Mouse (Mus musculus): Measurements from ENCODE around the gene Cdk18.

Cdk18 gene

DNA sequence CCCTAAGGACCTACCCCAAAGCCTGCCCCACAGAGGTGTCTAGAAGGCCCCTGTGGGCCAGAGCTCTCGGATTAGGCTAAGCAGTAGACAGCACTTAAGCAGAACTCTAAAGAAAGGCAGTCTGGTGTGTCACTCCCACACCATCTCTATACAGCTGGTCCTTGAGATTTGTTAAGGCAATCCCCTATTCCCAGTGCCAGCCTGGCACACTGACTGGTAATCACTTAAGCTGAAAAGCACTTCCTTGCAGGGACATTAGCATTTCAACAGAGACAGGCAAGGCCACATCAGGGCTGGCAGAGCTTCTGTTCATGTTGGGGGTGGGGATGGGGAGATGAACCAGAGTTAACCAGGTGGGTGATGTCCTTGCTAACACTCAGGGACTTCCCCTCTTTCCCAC is 74.5 kb downstream of the Cdk18 start:
- peak; percentile 57 to 66 for DNase-seq (ENCODE audit: low spot score in 2 of 2)

DNA sequence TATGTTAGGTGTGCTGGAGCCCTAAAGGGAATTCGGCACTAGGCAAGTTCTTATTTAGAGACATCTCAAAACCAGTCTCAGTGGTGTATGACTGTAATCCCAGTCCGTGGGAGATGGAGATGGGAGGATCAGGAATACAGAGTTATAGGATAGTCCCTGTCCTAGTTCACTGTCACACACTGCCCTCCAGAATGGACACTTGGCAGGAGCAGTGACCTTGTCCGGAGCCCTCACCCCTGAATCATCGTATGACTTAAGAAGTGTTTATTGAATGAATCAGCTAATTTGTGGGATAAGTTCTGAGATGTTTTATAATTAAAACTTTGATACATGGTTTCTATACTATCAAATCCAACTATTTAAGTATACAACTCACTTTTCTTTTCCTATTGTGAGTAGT is 76.4 kb downstream of the Cdk18 start:
- DNase-seq (ENCODE audit: low spot score in 2 of 2), result no peak
